Mouse (Mus musculus) CH12.LX (cell line): Measurements from ENCODE around the gene Rnf115. TPM values are rescaled to one million over a fixed set of nuclear protein-coding genes. Genes with fewer than 3 reads are reported as not detected.

ENCODE experiments used
- DNase-seq: peaks from one replicate; pipeline ENCODE4 v3.0.0-alpha.2; 2013; ENCODE audit errors: extremely low read depth
- H3K27ac ChIP-seq: 2 replicates; pipeline ENCODE4 v1.5.1; 2012; ENCODE audit warnings: low read depth, mild to moderate bottlenecking, control low read depth, moderate library complexity; ENCODE audit not compliant: insufficient read depth
- H3K27me3 ChIP-seq: replicated peaks from 2 replicates; pipeline ENCODE3; 2012; ENCODE audit warnings: inconsistent platforms
- H3K36me3 ChIP-seq, 2 experiments: replicated peaks in 1 of 2; 2 replicates each; pipeline versions ENCODE3 to v1.6.1; 2012; ENCODE audit warnings: inconsistent platforms in 1 of 2, low read length in 1 of 2, mild to moderate bottlenecking in 1 of 2, mixed read lengths in 1 of 2, moderate library complexity in 1 of 2; ENCODE audit not compliant: control insufficient read depth in 1 of 2, insufficient read depth in 1 of 2
- H3K4me1 ChIP-seq, 2 experiments: 2 replicates each; pipeline ENCODE4 v1.6.1; 2012; ENCODE audit warnings: inconsistent platforms in 1 of 2, moderate library complexity in 1 of 2; ENCODE audit not compliant: insufficient read depth in 2 of 2, control insufficient read depth in 1 of 2
- H3K4me2 ChIP-seq: 2 replicates; pipeline ENCODE4 v1.6.1; 2012; ENCODE audit warnings: low read depth, mild to moderate bottlenecking, control low read depth; ENCODE audit not compliant: poor library complexity, insufficient read depth, severe bottlenecking
- H3K4me3 ChIP-seq, 3 experiments: fragments of 150-350 bp in 1 of 3; sonication (generic) in 1 of 3; replicated peaks in 1 of 3; 2 replicates each; pipeline versions ENCODE3 to v1.5.1; 2011 to 2012; ENCODE audit warnings: low read depth in 2 of 3, low read length in 2 of 3, mild to moderate bottlenecking in 2 of 3, moderate library complexity in 2 of 3, control low read depth in 1 of 3, improper control_type of control experiment in 1 of 3, inconsistent platforms in 1 of 3, mixed read lengths in 1 of 3; ENCODE audit not compliant: poor library complexity in 1 of 3
- H3K79me2 ChIP-seq: replicated peaks from 2 replicates; pipeline ENCODE4 v1.6.1; 2012; ENCODE audit warnings: mild to moderate bottlenecking, moderate library complexity; ENCODE audit not compliant: control insufficient read depth, poor library complexity, insufficient read depth, severe bottlenecking; ENCODE audit errors: extremely low read depth
- H3K9ac ChIP-seq: 2 replicates; pipeline ENCODE4 v1.6.1; 2012; ENCODE audit warnings: low read depth, mild to moderate bottlenecking, control low read depth, moderate library complexity; ENCODE audit not compliant: insufficient read depth
- H3K9me3 ChIP-seq: replicated peaks from 2 replicates; pipeline ENCODE3; 2012; ENCODE audit warnings: low read length, inconsistent platforms, mixed read lengths
- BHLHE40 ChIP-seq: IDR thresholded peaks from 2 replicates; pipeline ENCODE4 v1.6.1; 2011; ENCODE audit warnings: mild to moderate bottlenecking, low read depth, low read length, improper control_type of control experiment
- CHD2 ChIP-seq: IDR thresholded peaks from 2 replicates; pipeline ENCODE4 v1.6.1; 2011; ENCODE audit warnings: low read length, improper control_type of control experiment
- EP300 ChIP-seq: IDR thresholded peaks from 2 replicates; pipeline ENCODE4 v1.6.1; 2011; ENCODE audit warnings: low read length, improper control_type of control experiment
- GABPA ChIP-seq: IDR thresholded peaks from 2 replicates; pipeline ENCODE4 v1.6.1; 2012; ENCODE audit warnings: low read depth, low read length, improper control_type of control experiment, inconsistent platforms; ENCODE audit not compliant: insufficient replicate concordance
- HCFC1 ChIP-seq: IDR thresholded peaks from 2 replicates; pipeline ENCODE4 v1.6.1; 2012; ENCODE audit warnings: low read depth, mild to moderate bottlenecking, inconsistent platforms, low read length, improper control_type of control experiment
- IRF4 ChIP-seq: IDR thresholded peaks from 2 replicates; pipeline ENCODE4 v1.6.1; 2014; ENCODE audit warnings: low read depth, mild to moderate bottlenecking, inconsistent platforms, low read length, improper control_type of control experiment
- MEF2A ChIP-seq: IDR thresholded peaks from 2 replicates; pipeline ENCODE4 v1.6.1; 2014; ENCODE audit warnings: low read depth, mild to moderate bottlenecking, inconsistent platforms, low read length, improper control_type of control experiment, borderline replicate concordance
- MXI1 ChIP-seq: IDR thresholded peaks from 2 replicates; pipeline ENCODE4 v1.6.1; 2011; ENCODE audit warnings: mild to moderate bottlenecking, low read depth, low read length, improper control_type of control experiment
- MYC ChIP-seq: IDR thresholded peaks from 2 replicates; pipeline ENCODE4 v1.6.1; 2011; ENCODE audit warnings: low read depth, mild to moderate bottlenecking, improper control_type of control experiment, low read length
- NELFE ChIP-seq: IDR thresholded peaks from 2 replicates; pipeline ENCODE4 v1.6.1; 2011; ENCODE audit warnings: low read depth, low read length, improper control_type of control experiment
- NRF1 ChIP-seq: IDR thresholded peaks from 2 replicates; pipeline ENCODE4 v1.6.1; 2014; ENCODE audit warnings: low read depth, mild to moderate bottlenecking, inconsistent platforms, low read length, improper control_type of control experiment, moderate library complexity
- POLR2AphosphoS2 ChIP-seq: IDR thresholded peaks from 2 replicates; pipeline ENCODE4 v1.6.1; 2011; ENCODE audit warnings: low read depth, low read length, improper control_type of control experiment
- RAD21 ChIP-seq: IDR thresholded peaks from 2 replicates; pipeline ENCODE4 v1.6.1; 2011; ENCODE audit warnings: low read depth, mild to moderate bottlenecking, low read length, improper control_type of control experiment, moderate library complexity
- SIN3A ChIP-seq: IDR thresholded peaks from 2 replicates; pipeline ENCODE4 v1.6.1; 2012; ENCODE audit warnings: low read length, improper control_type of control experiment, inconsistent platforms
- SMC3 ChIP-seq: IDR thresholded peaks from 2 replicates; pipeline ENCODE4 v1.6.1; 2011; ENCODE audit warnings: low read depth, low read length, improper control_type of control experiment
- TBP ChIP-seq: conservative IDR thresholded peaks from 2 replicates; pipeline ENCODE4 v1.6.1; 2011; ENCODE audit warnings: low read depth, low read length, improper control_type of control experiment
- TCF12 ChIP-seq: IDR thresholded peaks from 2 replicates; pipeline ENCODE4 v1.6.1; 2014; ENCODE audit warnings: low read depth, mild to moderate bottlenecking, inconsistent platforms, low read length, improper control_type of control experiment
- UBTF ChIP-seq: IDR thresholded peaks from 2 replicates; pipeline ENCODE4 v1.6.1; 2012; ENCODE audit warnings: low read depth, mild to moderate bottlenecking, inconsistent platforms, low read length, improper control_type of control experiment, moderate library complexity
- USF1 ChIP-seq: IDR thresholded peaks from 2 replicates; pipeline ENCODE4 v1.6.1; 2014; ENCODE audit warnings: low read depth, mild to moderate bottlenecking, inconsistent platforms, low read length, improper control_type of control experiment
- ZMIZ1 ChIP-seq: IDR thresholded peaks from 2 replicates; pipeline ENCODE4 v1.6.1; 2012; ENCODE audit warnings: low read depth, mild to moderate bottlenecking, inconsistent platforms, low read length, improper control_type of control experiment
- ZNF384 ChIP-seq: IDR thresholded peaks from 2 replicates; pipeline ENCODE4 v1.6.1; 2012; ENCODE audit warnings: low read depth, low read length, improper control_type of control experiment, inconsistent platforms
- dilution Hi-C: fragments of 300-500 bp; cut with MboI; formaldehyde crosslinking; loops from 2 replicates; pipeline ENCODE4 v1.14.3; 2020; ENCODE audit warnings: low sequenced_read_pairs; ENCODE audit not compliant: extremely low pct_unique_long_range_greater_than_20kb, extremely low pct_ligation_motif_present
- in situ Hi-C: fragments of 300-500 bp; cut with MboI; formaldehyde crosslinking; loops from 3 replicates; pipeline ENCODE4 v1.14.3; 2019; ENCODE audit warnings: low sequenced_read_pairs, low pct_ligation_motif_present, low pct_unique_long_range_greater_than_20kb, mixed read lengths
- polyA plus RNA-seq: library from polyadenylated mRNA; unstranded; fragments of >175 nt; gene quantifications from 2 replicates; pipeline ENCODE4 v1.2.1, GENCODE M21; 2012; ENCODE audit warnings: low read depth; ENCODE audit not compliant: insufficient read length
- total RNA-seq, 2 experiments: library from RNA; depleted of rRNA; stranded (reverse); fragments of 300-350 nt in 1 of 2; fragments of >200 nt in 1 of 2; gene quantifications; 2 replicates each; pipeline ENCODE4 v1.2.3; 2012 to 2014

Rnf115 gene
- total and polyA plus RNA-seq, 3 experiments = 25.8 to 79.3 (median 64.7) TPM

DNA sequence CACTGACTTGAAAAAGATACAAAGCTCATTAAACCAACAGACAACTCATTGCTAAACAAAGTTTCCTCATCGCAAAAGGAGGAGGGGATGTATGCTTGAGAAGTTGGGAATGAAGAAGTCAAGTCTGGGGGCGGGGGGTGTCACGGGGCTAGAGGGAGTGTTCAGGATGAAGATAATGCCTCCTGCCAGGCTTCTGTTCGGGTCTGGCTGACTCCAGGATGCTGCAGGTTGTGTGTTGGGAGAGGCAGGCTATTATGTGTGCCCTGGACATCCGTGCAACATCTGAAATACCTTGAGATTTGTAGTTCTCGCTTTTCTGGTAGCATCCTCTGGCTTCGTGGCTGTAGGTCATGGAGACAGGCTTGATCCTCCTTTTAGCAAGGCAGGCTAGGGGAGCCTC is 49.0 kb upstream of the Rnf115 start:
- no peak overlapping the region for H3K4me2 ChIP-seq
- no peak overlapping the region for H3K4me3 ChIP-seq
- no peaks in the 10 kb centered on the region for H3K9me3 ChIP-seq
- in situ Hi-C loops (no loop called here), dilution Hi-C loops (no loop called here)
- no peak overlapping the region for H3K27ac ChIP-seq
- peaks cover 39 to 79% of the 10 kb centered on the region in 2 experiments for H3K4me1 ChIP-seq
- H3K9ac ChIP-seq = no peak overlapping the region
- H3K36me3 ChIP-seq = peaks cover 0 to 3% of the 10 kb centered on the region in 2 experiments
- H3K27me3 ChIP-seq = no peaks in the 10 kb centered on the region
- no peak for DNase-seq
- H3K79me2 ChIP-seq = no peaks in the 10 kb centered on the region
- TF ChIP-seq ZNF384 (no peak), NELFE (no peak), BHLHE40 (no peak), TBP (no peak), HCFC1 (no peak), CHD2 (no peak), SMC3 (no peak), RAD21 (no peak), GABPA (no peak), NRF1 (no peak), MEF2A (no peak), USF1 (no peak), EP300 (no peak), MXI1 (no peak), POLR2AphosphoS2 (no peak)

DNA sequence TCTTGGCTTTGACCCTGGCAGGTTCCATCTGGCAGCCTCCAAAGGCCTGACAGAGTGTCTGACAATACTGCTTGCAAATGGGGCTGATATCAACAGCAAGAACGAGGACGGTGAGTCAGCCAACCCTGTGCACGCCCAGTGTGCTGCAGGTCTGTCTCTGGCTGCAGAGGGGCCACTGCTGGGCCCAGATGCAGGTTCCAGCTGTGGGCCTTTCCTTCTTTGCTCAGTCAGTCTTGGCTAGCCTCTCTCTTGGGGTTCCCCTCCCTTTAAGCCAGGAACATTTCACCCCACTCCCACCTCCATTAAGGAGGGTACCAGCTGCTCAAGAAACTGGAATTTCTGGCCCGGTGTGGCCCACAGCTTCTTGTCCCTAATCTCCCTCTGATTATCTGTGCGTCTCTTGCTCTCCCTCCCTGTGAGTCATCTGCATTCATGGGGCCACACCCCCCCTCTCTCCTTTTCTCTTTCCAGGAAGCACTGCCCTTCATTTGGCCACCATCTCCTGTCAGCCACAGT is 48.2 kb upstream of the Rnf115 start:
- no peak overlapping the region; the same call in 1 of the 2 replicates for H3K9ac ChIP-seq
- TF ChIP-seq BHLHE40 (peak; percentile 25; the same call in 1 of the 2 replicates), UBTF (no peak), TCF12 (peak; percentile 44; the same call in 1 of the 2 replicates), IRF4 (peak; percentile 26; the same call in 1 of the 2 replicates), EP300 (peak; percentile 39; the same call in 1 of the 2 replicates), NRF1 (no peak), MYC (no peak), ZMIZ1 (no peak), SIN3A (no peak)
- dilution Hi-C loops = no loop called here
- H3K4me3 ChIP-seq = no peak overlapping the region
- no peaks in the 10 kb centered on the region for H3K79me2 ChIP-seq
- peaks cover 41 to 84% of the 10 kb centered on the region in 2 experiments for H3K4me1 ChIP-seq
- no peaks in the 10 kb centered on the region for H3K27me3 ChIP-seq
- H3K9me3 ChIP-seq = no peaks in the 10 kb centered on the region
- DNase-seq = no peak
- no peak overlapping the region for H3K4me2 ChIP-seq
- H3K36me3 ChIP-seq = peaks cover 0 to 3% of the 10 kb centered on the region in 2 experiments
- in situ Hi-C loops = no loop called here
- peak overlapping the region; percentile 31; the same call in 1 of the 2 replicates for H3K27ac ChIP-seq
